Mouse (Mus musculus): ENCODE results near the gene 1700025B11Rik. TPM values are rescaled to one million over a fixed set of nuclear protein-coding genes. Genes with fewer than 3 reads are reported as not detected.

The 1700025B11Rik gene
- polyA plus RNA-seq (2012; rRNA removed) = not detected in 2 replicates

GRCm38 (mm10) chr15:77561792-77562191 is at the start of gene 1700025B11Rik:
Gene 1700025B11Rik, minus strand, starts transcription at chr15:77561892.

DNA sequence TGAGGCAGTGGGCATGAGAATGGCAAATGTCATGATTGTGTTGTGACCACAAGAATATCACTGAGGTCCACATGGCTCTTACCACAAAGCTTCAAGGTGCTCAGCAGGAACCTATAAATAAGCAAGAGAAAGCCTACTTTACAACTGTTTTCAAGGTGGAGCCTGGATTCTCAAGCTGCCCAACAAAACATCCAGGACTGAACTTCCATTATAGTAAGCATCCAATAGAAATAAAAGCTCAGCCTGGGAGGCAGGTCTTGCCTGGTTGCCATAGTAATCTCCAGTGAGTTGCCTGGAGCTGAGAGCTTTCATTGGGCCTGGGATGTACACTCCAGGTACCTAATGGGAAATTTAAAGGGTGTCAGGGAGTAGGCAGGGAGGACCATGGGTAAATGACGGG is 37.3 kb upstream of the 1700025B11Rik start, which contains the start of gene Gm36245:
Gene Gm36245, plus strand, starts transcription at position 301 of the 400 bp plus-strand sequence.

GRCm38 (mm10) chr15:77595961-77596360 is 34.3 kb upstream of the 1700025B11Rik start, which contains the start of gene Apol10b:
Gene Apol10b, minus strand, starts transcription at chr15:77596125.

GRCm38 (mm10) chr15:77533216-77533615 is 28.5 kb downstream of the 1700025B11Rik start, which contains the start of gene Apol7c:
Gene Apol7c, minus strand, starts transcription at chr15:77533316.

Other genes starting within 250 kb of the 1700025B11Rik start
- gene Apol7a, start 162.8 kb downstream of the 1700025B11Rik start, polyA plus RNA-seq (2012; rRNA removed) = 0.28 and 0.34 TPM in 2 replicates
- gene Apol9a, start 150.8 kb downstream of the 1700025B11Rik start, polyA plus RNA-seq (2012; rRNA removed) = 0.02 TPM in 1 of 2 replicates, not detected in the other
- gene Apol7b, start 114.4 kb downstream of the 1700025B11Rik start, polyA plus RNA-seq (2012; rRNA removed) = not detected in 2 replicates
- gene Apol10a, start 84.8 kb downstream of the 1700025B11Rik start, polyA plus RNA-seq (2012; rRNA removed) = 0.03 and 0.05 TPM in 2 replicates
- 0.14 and 0.18 TPM in 2 replicates for gene Apol11a, start 53.6 kb downstream of the 1700025B11Rik start, polyA plus RNA-seq (2012; rRNA removed)
- not detected in 2 replicates for gene Apol7c, start 28.6 kb downstream of the 1700025B11Rik start, polyA plus RNA-seq (2012; rRNA removed)
- gene Apol10b, start 34.2 kb upstream of the 1700025B11Rik start, polyA plus RNA-seq (2012; rRNA removed) = 0.01 TPM in 2 replicates
- gene Gm36245, start 37.4 kb upstream of the 1700025B11Rik start, polyA plus RNA-seq (2012; rRNA removed) = not detected in 2 replicates
- 4.1 and 4.6 TPM in 2 replicates for gene Apol11b, start 81.4 kb upstream of the 1700025B11Rik start, polyA plus RNA-seq (2012; rRNA removed)
- gene Apol7e, start 137.0 kb upstream of the 1700025B11Rik start, polyA plus RNA-seq (2012; rRNA removed) = 0.01 TPM in 1 of 2 replicates, not detected in the other
- 0.03 and 0.07 TPM in 2 replicates for gene Apol9b, start 167.1 kb upstream of the 1700025B11Rik start, polyA plus RNA-seq (2012; rRNA removed)
- gene Apol8, start 195.1 kb upstream of the 1700025B11Rik start, polyA plus RNA-seq (2012; rRNA removed) = 42.8 and 44.5 TPM in 2 replicates